Mouse (Mus musculus) heart, postnatal 10 days (tissue): Measurements from ENCODE around the gene Nedd9. TPM values are rescaled to one million over a fixed set of nuclear protein-coding genes. Genes with fewer than 3 reads are reported as not detected.
A peak's percentile ranks its signal among the peaks of the same experiment; 100 is the strongest.

Source experiments
- DNase-seq, 2 experiments: peaks; one replicate each; pipeline ENCODE4 v3.0.0; 2021
- intact Hi-C: fragments of 180-260 bp; cut with DNase I; formaldehyde crosslinking; loops from one replicate; pipeline ENCODE4 v1.15.1; 2025
- total RNA-seq, 2 experiments: library from RNA; stranded (reverse); gene quantifications; 2 replicates each; pipeline ENCODE4 v1.2.3; 2021

Nedd9 gene
- total RNA-seq, 2 experiments from 2014 or later, result 38.5 to 40.9 TPM

- no peak for DNase-seq
- intact Hi-C loops, result loop anchor here (5.0 kb wide), 1 partner anchor 176 kb away; no protein-coding TSS in a partner anchor
Observed at GRCm38 (mm10) chr13:41457798-41458390, 29.3 kb downstream of the Nedd9 start.

- DNase-seq, result no peak
- intact Hi-C loops, result loop anchor here (5.0 kb wide), 1 partner anchor 175 kb away; no protein-coding TSS in a partner anchor
Observed at GRCm38 (mm10) chr13:41457030-41457797, 29.9 kb downstream of the Nedd9 start.

- no peak for DNase-seq
- intact Hi-C loops, result loop anchor here (5.0 kb wide), 1 partner anchor 174 kb away; no protein-coding TSS in a partner anchor
Observed at GRCm38 (mm10) chr13:41456292-41457029, 30.7 kb downstream of the Nedd9 start.

GRCm38 (mm10) chr13:41453227-41454193 is 33.7 kb downstream of the Nedd9 start:
- intact Hi-C loops, result no loop called here
- DNase-seq, result no peak

- DNase-seq, result no peak
- intact Hi-C loops, result no loop called here
Observed at GRCm38 (mm10) chr13:41450821-41451220, 36.3 kb downstream of the Nedd9 start.

GRCm38 (mm10) chr13:41449211-41449610 is 38.0 kb downstream of the Nedd9 start:
- DNase-seq, result no peak
- intact Hi-C loops, result no loop called here

- intact Hi-C loops, result no loop called here
- no peak for DNase-seq
Observed at GRCm38 (mm10) chr13:41447209-41447608, 40.0 kb downstream of the Nedd9 start.

- intact Hi-C loops, result no loop called here
- DNase-seq, result no peak
Observed at GRCm38 (mm10) chr13:41446591-41446990, 40.6 kb downstream of the Nedd9 start.

GRCm38 (mm10) chr13:41445067-41445808 is 41.9 kb downstream of the Nedd9 start:
- intact Hi-C loops, result no loop called here
- no peak for DNase-seq

- intact Hi-C loops, result no loop called here
- DNase-seq, result no peak
Observed at GRCm38 (mm10) chr13:41444230-41444629, 42.9 kb downstream of the Nedd9 start.

- intact Hi-C loops, result no loop called here
- no peak for DNase-seq
Observed at GRCm38 (mm10) chr13:41442145-41442544, 45.0 kb downstream of the Nedd9 start.

GRCm38 (mm10) chr13:41440205-41440604 is 47.0 kb downstream of the Nedd9 start:
- intact Hi-C loops, result no loop called here
- DNase-seq, result no peak

- peak in 1 of 2 experiments; percentile 25 for DNase-seq
- intact Hi-C loops, result no loop called here
Observed at GRCm38 (mm10) chr13:41437390-41437789, 49.8 kb downstream of the Nedd9 start.

- peak; percentile 40 to 41 for DNase-seq
- intact Hi-C loops, result no loop called here
Observed at GRCm38 (mm10) chr13:41436731-41437130, 50.4 kb downstream of the Nedd9 start.

GRCm38 (mm10) chr13:41433201-41433600 is 54.0 kb downstream of the Nedd9 start:
- intact Hi-C loops, result no loop called here
- no peak for DNase-seq

- intact Hi-C loops, result no loop called here
- peak; percentile 41 to 44 for DNase-seq
Observed at GRCm38 (mm10) chr13:41431795-41432194, 55.4 kb downstream of the Nedd9 start.

- DNase-seq, result no peak
- intact Hi-C loops, result no loop called here
Observed at GRCm38 (mm10) chr13:41427046-41427445, 60.1 kb downstream of the Nedd9 start.

- intact Hi-C loops, result no loop called here
- peak in 1 of 2 experiments; percentile 34 for DNase-seq
Observed at GRCm38 (mm10) chr13:41423463-41424074, 63.6 kb downstream of the Nedd9 start.

- intact Hi-C loops, result no loop called here
Observed at GRCm38 (mm10) chr13:41422581-41422980, 64.6 kb downstream of the Nedd9 start.

More at GRCm38 (mm10) chr13:41422581-41422980, 64.6 kb downstream of the Nedd9 start:
- DNase-seq, result no peak
